Comparison of ENCODE assay signal across 32 mouse cellular contexts in the genomic region with DNA sequence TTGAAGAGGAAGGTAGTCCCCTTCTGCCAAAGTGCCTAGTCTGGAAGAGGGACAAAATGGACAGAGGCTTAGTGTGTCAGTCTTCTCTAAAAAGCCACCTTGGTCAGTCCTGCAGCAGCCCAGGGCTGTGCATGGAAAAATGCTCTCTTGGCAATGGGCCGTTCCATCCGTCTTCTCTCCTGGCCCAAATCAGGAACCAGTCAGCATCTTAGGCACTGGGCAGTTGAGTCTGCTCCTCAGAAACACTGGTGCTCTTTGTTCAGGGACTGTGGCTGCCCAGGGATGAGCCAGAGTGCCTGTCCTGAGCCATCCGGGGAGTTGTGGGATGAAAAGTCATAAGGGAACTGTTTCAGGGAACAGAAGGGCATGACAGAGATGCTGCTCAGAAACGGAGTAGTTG. TPM values are rescaled to one million over a fixed set of nuclear protein-coding genes. Genes with fewer than 3 reads are reported as not detected.
A peak's percentile ranks its signal among the peaks of the same experiment; 100 is the strongest.
DNase-seq lines count a peak whose midpoint lies in the region; ATAC-seq and TF ChIP-seq lines count a peak whose summit lies in the region.
"Had no signal": no experiment of that assay in that cellular context is flagged by ENCODE, and none has a peak within 500 bp of the region (broad histone marks: within the 10 kb centered on the region; RNA-seq: fewer than 3 reads in every experiment).

No protein-coding gene starts in this region.

- peak overlapping the region; percentile 45 for H3K4me2 ChIP-seq in heart, embryonic 13.5 days
- H3K4me2 ChIP-seq in lung, embryonic 15.5 days, result peak overlapping the region; percentile 57
- H3K4me2 ChIP-seq in lung, postnatal 0 days (replicated peaks; ENCODE audit: low read depth, low read length), result no peak overlapping the region
- H3K4me2 ChIP-seq: forebrain, embryonic 12.5 days; heart, embryonic 11.5 days; hindbrain, embryonic 12.5 days; liver, embryonic 13.5 days; midbrain, embryonic 13.5 days; neural tube, embryonic 13.5 days had no signal

- H3K4me3 ChIP-seq in heart, embryonic 13.5 days, result no peak overlapping the region; the same call in 1 of the 2 replicates
- H3K4me3 ChIP-seq in lung, embryonic 15.5 days, result peak overlapping the region; percentile 40
- H3K4me3 ChIP-seq in lung, postnatal 0 days (ENCODE audit: low read depth, low read length), result no peak overlapping the region
- H3K4me3 ChIP-seq: embryonic facial prominence, embryonic 13.5 days; erythroblast, embryonic 14.5 days; forebrain, embryonic 12.5 days; hindbrain, embryonic 12.5 days; liver, embryonic 13.5 days; midbrain, embryonic 13.5 days; neural tube, embryonic 13.5 days had no signal

- no peak for ATAC-seq in heart, embryonic 13.5 days (ENCODE audit: extremely low read depth, insufficient number of reproducible peaks, low FRiP score, low TSS enrichment)
- ATAC-seq in lung, embryonic 15.5 days (ENCODE audit: borderline replicate concordance, extremely low read depth, low FRiP score, low TSS enrichment), result no peak
- ATAC-seq in lung, postnatal 0 days, result no peak
- ATAC-seq: forebrain, postnatal 0 days; intestine, postnatal 0 days; midbrain, embryonic 13.5 days had no signal

- peaks cover 37% of the 10 kb centered on the region for H3K4me1 ChIP-seq in heart, embryonic 13.5 days
- peaks cover 65% of the 10 kb centered on the region for H3K4me1 ChIP-seq in lung, embryonic 15.5 days
- H3K4me1 ChIP-seq in lung, postnatal 0 days (ENCODE audit: insufficient read depth, low read depth, low read length), result peaks cover 5% of the 10 kb centered on the region; the same call in 1 of the 2 replicates
- H3K4me1 ChIP-seq: liver, embryonic 13.5 days had no signal

- no peak for DNase-seq in heart, postnatal 4 days
- DNase-seq in lung, postnatal 0 days (ENCODE audit: low spot score), result no peak
- DNase-seq in fibroblast of lung, adult 2 months (ENCODE audit: low read depth), result peak; percentile 54
- DNase-seq in kidney, adult 9 months, result no peak
- DNase-seq in cerebellum, adult 8-10 months, result no peak
- DNase-seq: adrenal gland, adult 8-10 months; cerebellum, adult 9-10 months; cerebellum, postnatal 36 days; embryo, embryonic 11 days; forebrain, postnatal 0 days; gastrocnemius, postnatal 10 days; heart, postnatal 14 days; kidney, postnatal 14 days; layer of hippocampus, adult 9-11 months; liver, embryonic 13.5 days; lung, postnatal 10 days; thymus, postnatal 4 days had no signal

- H3K27me3 ChIP-seq in heart, embryonic 13.5 days (replicated peaks), result no peaks in the 10 kb centered on the region
- no peaks in the 10 kb centered on the region for H3K27me3 ChIP-seq in lung, embryonic 15.5 days
- no peaks in the 10 kb centered on the region for H3K27me3 ChIP-seq in lung, postnatal 0 days (replicated peaks; ENCODE audit: insufficient read depth, low read length)
- H3K27me3 ChIP-seq: embryonic facial prominence, embryonic 13.5 days; forebrain, embryonic 12.5 days; hindbrain, embryonic 12.5 days; liver, embryonic 13.5 days; midbrain, embryonic 13.5 days; neural tube, embryonic 13.5 days had no signal

- WGBS in heart, embryonic 13.5 days, result 76% methylated on average over 4 of the region's 4 CpGs
- 72% methylated on average over 4 of the region's 4 CpGs for WGBS in lung, embryonic 15.5 days
- 59% methylated on average over 4 of the region's 4 CpGs for WGBS in lung, postnatal 0 days

- H3K27ac ChIP-seq in heart, embryonic 13.5 days (replicated peaks), result peak overlapping the region; percentile 44; the same call in 1 of the 2 replicates
- H3K27ac ChIP-seq in lung, embryonic 15.5 days, result peak overlapping the region; percentile 93
- H3K27ac ChIP-seq in lung, postnatal 0 days (ENCODE audit: low read length), result no peak overlapping the region
- H3K27ac ChIP-seq: forebrain, embryonic 12.5 days; hindbrain, embryonic 12.5 days; liver, embryonic 13.5 days; macrophage; midbrain, embryonic 13.5 days; neural tube, embryonic 13.5 days had no signal

- H3K9me3 ChIP-seq in heart, embryonic 13.5 days, result no peaks in the 10 kb centered on the region
- H3K9me3 ChIP-seq in lung, embryonic 15.5 days, result no peaks in the 10 kb centered on the region
- H3K9me3 ChIP-seq in lung, postnatal 0 days (ENCODE audit: low read length), result no peaks in the 10 kb centered on the region
- H3K9me3 ChIP-seq: embryonic facial prominence, embryonic 13.5 days; forebrain, embryonic 12.5 days; hindbrain, embryonic 12.5 days; liver, embryonic 13.5 days; midbrain, embryonic 13.5 days; neural tube, embryonic 13.5 days had no signal

- TF ChIP-seq EP300 in lung, postnatal 0 days (IDR thresholded peaks at IDR 0.05), result no peak

- no peak for TF ChIP-seq CTCF in lung, postnatal 0 days (IDR thresholded peaks at IDR 0.05)

- 0 out of 2 replicates have a peak, but pooled peaks cover 3% of the 10 kb centered on the region for H3K36me3 ChIP-seq in heart, embryonic 13.5 days
- H3K36me3 ChIP-seq in lung, embryonic 15.5 days, result peaks cover 5% of the 10 kb centered on the region; the same call in 1 of the 2 replicates
- H3K36me3 ChIP-seq in lung, postnatal 0 days (ENCODE audit: insufficient read depth, low read length), result no peaks in the 10 kb centered on the region
- H3K36me3 ChIP-seq: embryonic facial prominence, embryonic 13.5 days; forebrain, embryonic 12.5 days; hindbrain, embryonic 12.5 days; liver, embryonic 13.5 days; midbrain, embryonic 13.5 days; neural tube, embryonic 13.5 days had no signal

- no peak overlapping the region for H3K9ac ChIP-seq in heart, embryonic 13.5 days
- peak overlapping the region; percentile 34 for H3K9ac ChIP-seq in lung, embryonic 15.5 days
- H3K9ac ChIP-seq in lung, postnatal 0 days (replicated peaks; ENCODE audit: low read depth), result no peak overlapping the region
- H3K9ac ChIP-seq: embryonic facial prominence, embryonic 13.5 days; forebrain, embryonic 12.5 days; forebrain, postnatal 0 days; hindbrain, embryonic 12.5 days; liver, embryonic 13.5 days; midbrain, embryonic 13.5 days; neural tube, embryonic 13.5 days had no signal

RNA-seq across cellular contexts. Expression of a gene that starts 1.3 kb away (rescaled TPM):
- polyA plus RNA-seq in heart, embryonic 13.5 days (2015; fragmentation: Nextera tagmentation; extraction: Ambion mirVana), result 22.8 and 26.3 TPM in 2 replicates
- total RNA-seq in heart, postnatal 4 days (2021), result 10 to 100 TPM; 18.7 to 21.9 TPM
- 193 and 195 TPM in 2 replicates for polyA plus RNA-seq in lung, embryonic 15.5 days (2015; fragmentation: Nextera tagmentation; extraction: Ambion mirVana)
- polyA plus RNA-seq in lung, postnatal 0 days (2015; fragmentation: Nextera tagmentation; extraction: Ambion mirVana), result 9.7 and 10.0 TPM in 2 replicates
- total RNA-seq: CH12.LX; ES-E14; granulocyte monocyte progenitor cell, adult 5-6 weeks; megakaryocyte-erythroid progenitor cell, adult 5-6 weeks had no signal
- polyA plus RNA-seq: erythroblast, embryonic 14.5 days; macrophage had no signal

RNA-seq across cellular contexts. Expression of a gene that starts 40.6 kb away (rescaled TPM):
- polyA plus RNA-seq in heart, embryonic 13.5 days (2015; fragmentation: Nextera tagmentation; extraction: Ambion mirVana), result 33.1 and 37.0 TPM in 2 replicates
- 10 to 100 TPM; 27.5 to 36.2 TPM for total RNA-seq in heart, postnatal 4 days (2021)
- polyA plus RNA-seq in lung, embryonic 15.5 days (2015; fragmentation: Nextera tagmentation; extraction: Ambion mirVana), result 111 and 115 TPM in 2 replicates
- 177 and 184 TPM in 2 replicates for polyA plus RNA-seq in lung, postnatal 0 days (2015; fragmentation: Nextera tagmentation; extraction: Ambion mirVana)
